Mouse (Mus musculus) limb, embryonic 13.5 days (tissue): ENCODE data around the gene Chrna3. TPM values are rescaled to one million over a fixed set of nuclear protein-coding genes. Genes with fewer than 3 reads are reported as not detected.
A peak's percentile ranks its signal among the peaks of the same experiment; 100 is the strongest.

Source experiments
- ATAC-seq: fragments of 200-750 bp; cut with Nextera tagmentation; 2 replicates; pipeline ENCODE4 v1.8.0; 2017; ENCODE audit warnings: low read depth, moderate number of reproducible peaks, moderate TSS enrichment; ENCODE audit not compliant: low FRiP score
- H3K27ac ChIP-seq: fragments of 300-500 bp; sonication (generic); 2 replicates; pipeline ENCODE4 v1.5.1; 2015; ENCODE audit warnings: inconsistent platforms, mild to moderate bottlenecking, moderate library complexity
- H3K27me3 ChIP-seq: fragments of 300-500 bp; sonication (generic); 2 replicates; pipeline ENCODE4 v1.6.1; 2015; ENCODE audit warnings: mild to moderate bottlenecking, inconsistent platforms
- H3K36me3 ChIP-seq: fragments of 300-500 bp; sonication (generic); 2 replicates; pipeline ENCODE4 v1.6.1; 2015; ENCODE audit warnings: inconsistent platforms, mild to moderate bottlenecking, moderate library complexity
- H3K4me1 ChIP-seq: fragments of 300-500 bp; sonication (generic); 2 replicates; pipeline ENCODE4 v1.6.1; 2015; ENCODE audit warnings: inconsistent platforms
- H3K4me2 ChIP-seq: fragments of 300-500 bp; sonication (generic); replicated peaks from 2 replicates; pipeline ENCODE4 v1.6.1; 2015; ENCODE audit warnings: inconsistent platforms, mild to moderate bottlenecking, moderate library complexity
- H3K4me3 ChIP-seq: fragments of 300-500 bp; sonication (generic); 2 replicates; pipeline ENCODE4 v1.5.1; 2015; ENCODE audit warnings: moderate library complexity, mild to moderate bottlenecking, inconsistent platforms
- H3K9ac ChIP-seq: fragments of 300-500 bp; sonication (generic); 2 replicates; pipeline ENCODE4 v1.6.1; 2015; ENCODE audit warnings: mild to moderate bottlenecking, inconsistent platforms
- H3K9me3 ChIP-seq: fragments of 300-500 bp; sonication (generic); 2 replicates; pipeline ENCODE4 v1.6.1; 2016; ENCODE audit warnings: inconsistent platforms
- WGBS: fragments of 180-500 bp; shearing (Covaris S2); methylation state at CpG from one replicate; pipeline ENCODE4 v1.1.7; 2015; 5-methylcytosine and 5-hydroxymethylcytosine counted together
- polyA plus RNA-seq: library from polyadenylated mRNA; unstranded; fragments of >200 nt; fragmentation: Nextera tagmentation; extraction: Ambion mirVana; gene quantifications from 2 replicates; pipeline ENCODE4 v1.2.1, GENCODE M21; 2015

Chrna3 gene
- polyA plus RNA-seq, 1 experiment from 2014 or later, result 0.06 TPM

GRCm38 (mm10) chr9:55038948-55039347 lies 12.6 kb upstream of the Chrna3 start:
- 75% methylated on average over 8 of the region's 8 CpGs for WGBS
- peaks cover 3% of the 10 kb centered on the region for H3K9me3 ChIP-seq
- no peak for ATAC-seq

GRCm38 (mm10) chr9:55031435-55032167 lies 5.2 kb upstream of the Chrna3 start:
- H3K4me2 ChIP-seq, result no peak overlapping the region
- no peak for ATAC-seq
- H3K9ac ChIP-seq, result no peak overlapping the region
- WGBS, result 53% methylated on average over 6 of the region's 6 CpGs
- no peaks in the 10 kb centered on the region for H3K9me3 ChIP-seq
- no peak overlapping the region for H3K27ac ChIP-seq
- no peak overlapping the region for H3K4me3 ChIP-seq
- peaks cover under 1% of the 10 kb centered on the region for H3K4me1 ChIP-seq
- no peaks in the 10 kb centered on the region for H3K36me3 ChIP-seq
- H3K27me3 ChIP-seq, result peaks cover 25% of the 10 kb centered on the region

More at GRCm38 (mm10) chr9:55038948-55039347, 12.6 kb upstream of the Chrna3 start:
- no peaks in the 10 kb centered on the region for H3K36me3 ChIP-seq
- H3K27me3 ChIP-seq, result no peaks in the 10 kb centered on the region
- no peak overlapping the region for H3K9ac ChIP-seq
- H3K4me2 ChIP-seq, result no peak overlapping the region
- no peak overlapping the region for H3K27ac ChIP-seq
- H3K4me1 ChIP-seq, result no peaks in the 10 kb centered on the region
- no peak overlapping the region for H3K4me3 ChIP-seq

GRCm38 (mm10) chr9:55025534-55026274 lies 658 bp downstream of the Chrna3 start:
- H3K4me3 ChIP-seq, result peak overlapping the region; percentile 38
- peak overlapping the region; percentile 48; the same call in 1 of the 2 replicates for H3K9ac ChIP-seq
- H3K27ac ChIP-seq, result no peak overlapping the region
- WGBS, result 12% methylated on average over 38 of the region's 38 CpGs
- peaks cover 55% of the 10 kb centered on the region for H3K27me3 ChIP-seq
- no peaks in the 10 kb centered on the region for H3K36me3 ChIP-seq
- H3K9me3 ChIP-seq, result no peaks in the 10 kb centered on the region
- ATAC-seq, result no peak
- H3K4me1 ChIP-seq, result peaks cover 12% of the 10 kb centered on the region
- peak overlapping the region; percentile 67 for H3K4me2 ChIP-seq

GRCm38 (mm10) chr9:55023902-55024583 lies 2.3 kb downstream of the Chrna3 start:
- ATAC-seq, result no peak
- Histone ChIP-seq H3K9me3 (no peaks in the 10 kb centered on the region), H3K4me3 (no peak overlapping the region), H3K4me1 (peaks cover 12% of the 10 kb centered on the region), H3K27ac (no peak overlapping the region), H3K27me3 (peaks cover 51% of the 10 kb centered on the region), H3K9ac (no peak overlapping the region), H3K4me2 (no peak overlapping the region), H3K36me3 (no peaks in the 10 kb centered on the region)
- WGBS, result 39% methylated on average over 13 of the region's 13 CpGs

- WGBS, result 87% methylated on average over 5 of the region's 5 CpGs
Observed at GRCm38 (mm10) chr9:55023326-55023725, 3.0 kb downstream of the Chrna3 start.

GRCm38 (mm10) chr9:55016926-55017325 lies 9.4 kb downstream of the Chrna3 start:
- no peak overlapping the region for H3K9ac ChIP-seq
- H3K36me3 ChIP-seq, result no peaks in the 10 kb centered on the region
- no peak overlapping the region for H3K4me2 ChIP-seq
- no peaks in the 10 kb centered on the region for H3K9me3 ChIP-seq
- 85% methylated on average over 3 of the region's 3 CpGs for WGBS
- H3K4me3 ChIP-seq, result no peak overlapping the region
- peaks cover 5% of the 10 kb centered on the region; the same call in 1 of the 2 replicates for H3K27me3 ChIP-seq
- no peaks in the 10 kb centered on the region for H3K4me1 ChIP-seq
- no peak for ATAC-seq
- H3K27ac ChIP-seq, result no peak overlapping the region

More at GRCm38 (mm10) chr9:55023326-55023725, 3.0 kb downstream of the Chrna3 start:
- Histone ChIP-seq H3K27me3 (peaks cover 51% of the 10 kb centered on the region), H3K36me3 (no peaks in the 10 kb centered on the region), H3K4me2 (no peak overlapping the region), H3K9me3 (no peaks in the 10 kb centered on the region), H3K27ac (no peak overlapping the region), H3K4me1 (peaks cover 12% of the 10 kb centered on the region), H3K4me3 (no peak overlapping the region), H3K9ac (no peak overlapping the region)
- no peak for ATAC-seq

- H3K4me1 ChIP-seq, result no peaks in the 10 kb centered on the region
- no peak overlapping the region for H3K4me3 ChIP-seq
- no peak overlapping the region for H3K9ac ChIP-seq
- no peaks in the 10 kb centered on the region for H3K36me3 ChIP-seq
- WGBS, result 35% methylated on average over 6 of the region's 6 CpGs
- no peaks in the 10 kb centered on the region for H3K27me3 ChIP-seq
- no peak for ATAC-seq
- H3K4me2 ChIP-seq, result no peak overlapping the region
- no peak overlapping the region for H3K27ac ChIP-seq
- H3K9me3 ChIP-seq, result no peaks in the 10 kb centered on the region
Observed at GRCm38 (mm10) chr9:55010588-55011350, 15.6 kb downstream of the Chrna3 start.

- H3K9ac ChIP-seq, result no peak overlapping the region
- no peaks in the 10 kb centered on the region for H3K36me3 ChIP-seq
- no peak overlapping the region for H3K27ac ChIP-seq
- H3K27me3 ChIP-seq, result no peaks in the 10 kb centered on the region
- H3K4me2 ChIP-seq, result no peak overlapping the region
- no peaks in the 10 kb centered on the region for H3K4me1 ChIP-seq
- no peak for ATAC-seq
- WGBS, result 82% methylated on average over 2 of the region's 2 CpGs
- H3K9me3 ChIP-seq, result no peaks in the 10 kb centered on the region
- no peak overlapping the region for H3K4me3 ChIP-seq
Observed at GRCm38 (mm10) chr9:55009692-55010091, 16.7 kb downstream of the Chrna3 start.

- Histone ChIP-seq H3K4me1 (no peaks in the 10 kb centered on the region), H3K9ac (no peak overlapping the region), H3K9me3 (no peaks in the 10 kb centered on the region), H3K4me3 (no peak overlapping the region), H3K27me3 (no peaks in the 10 kb centered on the region), H3K36me3 (no peaks in the 10 kb centered on the region), H3K4me2 (no peak overlapping the region), H3K27ac (no peak overlapping the region)
- no peak for ATAC-seq
- 80% methylated on average over 4 of the region's 4 CpGs for WGBS
Observed at GRCm38 (mm10) chr9:55003609-55004008, 22.8 kb downstream of the Chrna3 start.

- Histone ChIP-seq H3K4me1 (no peaks in the 10 kb centered on the region), H3K27ac (no peak overlapping the region), H3K4me2 (no peak overlapping the region), H3K9ac (no peak overlapping the region), H3K4me3 (no peak overlapping the region), H3K9me3 (no peaks in the 10 kb centered on the region), H3K27me3 (no peaks in the 10 kb centered on the region), H3K36me3 (no peaks in the 10 kb centered on the region)
- 91% methylated on average over 3 of the region's 3 CpGs for WGBS
- ATAC-seq, result no peak
Observed at GRCm38 (mm10) chr9:54995645-54996044, 30.7 kb downstream of the Chrna3 start.

- Histone ChIP-seq H3K27ac (no peak overlapping the region), H3K9me3 (no peaks in the 10 kb centered on the region), H3K4me1 (no peaks in the 10 kb centered on the region), H3K4me2 (no peak overlapping the region), H3K27me3 (no peaks in the 10 kb centered on the region), H3K4me3 (no peak overlapping the region), H3K9ac (no peak overlapping the region), H3K36me3 (no peaks in the 10 kb centered on the region)
- ATAC-seq, result no peak
- 45% methylated on average over 3 of the region's 3 CpGs for WGBS
Observed at GRCm38 (mm10) chr9:54994381-54994780, 32.0 kb downstream of the Chrna3 start.
